Mouse (Mus musculus) frontal cortex, postnatal 25 days (tissue): ENCODE measurements around the gene Gm28635.

Source experiments
- DNase-seq, 2 experiments: peaks; one replicate each; pipeline ENCODE4 v3.0.0; 2022; ENCODE audit warnings: low spot score in 2 of 2

Gm28635 gene

GRCm38 (mm10) chr2:84677968-84678880 is at the start of gene Gm28635, which contains the start of gene Med19:
Gm28635 (minus strand) TSS chr2:84678041.
Med19 (plus strand) TSS chr2:84678402.
- peak; percentile 72 to 88 for DNase-seq

- DNase-seq = peak; percentile 88 to 96
Measured at GRCm38 (mm10) chr2:84727172-84727858, 49.5 kb upstream of the Gm28635 start, which contains the start of gene Clp1. Clp1 (minus strand) TSS chr2:84727350.

GRCm38 (mm10) chr2:84726716-84727115 is 48.9 kb upstream of the Gm28635 start:
- no peak for DNase-seq

- DNase-seq = no peak
Measured at GRCm38 (mm10) chr2:84725770-84726169, 47.9 kb upstream of the Gm28635 start.

- no peak for DNase-seq
Measured at GRCm38 (mm10) chr2:84723856-84724255, 46.0 kb upstream of the Gm28635 start.

- no peak for DNase-seq
Measured at GRCm38 (mm10) chr2:84721182-84721581, 43.3 kb upstream of the Gm28635 start.

- no peak for DNase-seq
Measured at GRCm38 (mm10) chr2:84720718-84721117, 42.9 kb upstream of the Gm28635 start.

GRCm38 (mm10) chr2:84717357-84717756 is 39.5 kb upstream of the Gm28635 start:
- no peak for DNase-seq

GRCm38 (mm10) chr2:84716423-84717355 is 38.8 kb upstream of the Gm28635 start:
- no peak for DNase-seq

- DNase-seq = peak; percentile 46 to 59
Measured at GRCm38 (mm10) chr2:84715562-84716361, 37.9 kb upstream of the Gm28635 start.

GRCm38 (mm10) chr2:84714811-84715561 is 37.1 kb upstream of the Gm28635 start, which contains the start of gene Zdhhc5:
Zdhhc5 (minus strand) TSS chr2:84715180.
- peak; percentile 96 to 97 for DNase-seq

GRCm38 (mm10) chr2:84714422-84714810 is 36.6 kb upstream of the Gm28635 start:
- DNase-seq = no peak

- no peak for DNase-seq
Measured at GRCm38 (mm10) chr2:84711898-84712297, 34.1 kb upstream of the Gm28635 start.

GRCm38 (mm10) chr2:84707523-84707922 is 29.7 kb upstream of the Gm28635 start:
- DNase-seq = no peak

- no peak for DNase-seq
Measured at GRCm38 (mm10) chr2:84705295-84705694, 27.5 kb upstream of the Gm28635 start.

- no peak for DNase-seq
Measured at GRCm38 (mm10) chr2:84704329-84704728, 26.5 kb upstream of the Gm28635 start.

GRCm38 (mm10) chr2:84703497-84703896 is 25.7 kb upstream of the Gm28635 start:
- DNase-seq = no peak

- no peak for DNase-seq
Measured at GRCm38 (mm10) chr2:84695007-84695695, 17.3 kb upstream of the Gm28635 start.

- no peak for DNase-seq
Measured at GRCm38 (mm10) chr2:84690050-84690449, 12.2 kb upstream of the Gm28635 start.
